Mouse (Mus musculus): Measurements from ENCODE around the gene Edf1. TPM values are rescaled to one million over a fixed set of nuclear protein-coding genes. Genes with fewer than 3 reads are reported as not detected.
A peak's percentile ranks its signal among the peaks of the same experiment; 100 is the strongest.

The Edf1 gene
- polyA plus RNA-seq, 1 experiment from 2014 or later: 330 TPM

- Histone ChIP-seq H3K4me2 (ENCODE audit: low read depth, severe bottlenecking) (no peak overlapping the region), H3K9me3 (ENCODE audit: control insufficient read depth, low read length) (no peaks in the 10 kb centered on the region), H3K36me3 (ENCODE audit: control insufficient read depth, insufficient read depth, low read length) (peaks cover 13% of the 10 kb centered on the region), H3K27ac (replicated peaks; ENCODE audit: low read depth, low read length) (no peak overlapping the region), H3K4me3 (ENCODE audit: low read depth, low read length) (no peak overlapping the region), H3K9ac (ENCODE audit: low read length) (no peak overlapping the region), H3K4me1 (ENCODE audit: control insufficient read depth, insufficient read depth, low read length) (peaks cover 13% of the 10 kb centered on the region), H3K27me3 (ENCODE audit: control insufficient read depth, insufficient read depth, low read length) (peaks cover 28% of the 10 kb centered on the region)
- no peak for ATAC-seq (ENCODE audit: insufficient number of reproducible peaks, low FRiP score, low TSS enrichment, low read depth)
- WGBS: 95% methylated on average over 6 of the region's 6 CpGs
- DNase-seq (ENCODE audit: low spot score): peak; percentile 20
Observed at GRCm38 (mm10) chr2:25583120-25583481, 25.5 kb downstream of the Edf1 start.

GRCm38 (mm10) chr2:25583571-25583970 lies 25.9 kb downstream of the Edf1 start:
- Histone ChIP-seq H3K4me1 (ENCODE audit: control insufficient read depth, insufficient read depth, low read length) (peaks cover 13% of the 10 kb centered on the region), H3K4me2 (ENCODE audit: low read depth, severe bottlenecking) (no peak overlapping the region), H3K9me3 (ENCODE audit: control insufficient read depth, low read length) (no peaks in the 10 kb centered on the region), H3K9ac (ENCODE audit: low read length) (no peak overlapping the region), H3K36me3 (ENCODE audit: control insufficient read depth, insufficient read depth, low read length) (peaks cover 13% of the 10 kb centered on the region), H3K27ac (replicated peaks; ENCODE audit: low read depth, low read length) (no peak overlapping the region), H3K4me3 (ENCODE audit: low read depth, low read length) (no peak overlapping the region), H3K27me3 (ENCODE audit: control insufficient read depth, insufficient read depth, low read length) (peaks cover 23% of the 10 kb centered on the region)
- no peak for DNase-seq (ENCODE audit: low spot score)
- WGBS: 68% methylated on average over 4 of the region's 4 CpGs
- no peak for ATAC-seq (ENCODE audit: insufficient number of reproducible peaks, low FRiP score, low TSS enrichment, low read depth)

- peaks cover 13% of the 10 kb centered on the region for H3K36me3 ChIP-seq (ENCODE audit: control insufficient read depth, insufficient read depth, low read length)
- 88% methylated on average over 3 of the region's 3 CpGs for WGBS
- H3K9me3 ChIP-seq (ENCODE audit: control insufficient read depth, low read length): no peaks in the 10 kb centered on the region
- DNase-seq (ENCODE audit: low spot score) (no peak), ATAC-seq (ENCODE audit: insufficient number of reproducible peaks, low FRiP score, low TSS enrichment, low read depth) (no peak)
- H3K27ac ChIP-seq (replicated peaks; ENCODE audit: low read depth, low read length): no peak overlapping the region
- no peak overlapping the region for H3K4me2 ChIP-seq (ENCODE audit: low read depth, severe bottlenecking)
- peaks cover 10% of the 10 kb centered on the region for H3K4me1 ChIP-seq (ENCODE audit: control insufficient read depth, insufficient read depth, low read length)
- no peak overlapping the region for H3K4me3 ChIP-seq (ENCODE audit: low read depth, low read length)
- H3K27me3 ChIP-seq (ENCODE audit: control insufficient read depth, insufficient read depth, low read length): peaks cover 17% of the 10 kb centered on the region
- no peak overlapping the region for H3K9ac ChIP-seq (ENCODE audit: low read length)
Observed at GRCm38 (mm10) chr2:25584152-25584551, 26.5 kb downstream of the Edf1 start.

GRCm38 (mm10) chr2:25584856-25585255 lies 27.2 kb downstream of the Edf1 start:
- Histone ChIP-seq H3K9ac (ENCODE audit: low read length) (no peak overlapping the region), H3K36me3 (ENCODE audit: control insufficient read depth, insufficient read depth, low read length) (peaks cover 15% of the 10 kb centered on the region), H3K4me2 (ENCODE audit: low read depth, severe bottlenecking) (no peak overlapping the region), H3K4me1 (ENCODE audit: control insufficient read depth, insufficient read depth, low read length) (peaks cover 5% of the 10 kb centered on the region; the same call in 1 of the 2 replicates), H3K27ac (replicated peaks; ENCODE audit: low read depth, low read length) (no peak overlapping the region), H3K9me3 (ENCODE audit: control insufficient read depth, low read length) (no peaks in the 10 kb centered on the region), H3K4me3 (ENCODE audit: low read depth, low read length) (no peak overlapping the region), H3K27me3 (ENCODE audit: control insufficient read depth, insufficient read depth, low read length) (peaks cover 10% of the 10 kb centered on the region)
- 90% methylated on average over 4 of the region's 4 CpGs for WGBS
- no peak for ATAC-seq (ENCODE audit: insufficient number of reproducible peaks, low FRiP score, low TSS enrichment, low read depth)
- peak; percentile 18 for DNase-seq (ENCODE audit: low spot score)

- DNase-seq (ENCODE audit: low spot score): no peak
Observed at GRCm38 (mm10) chr2:25585601-25586000, 28.0 kb downstream of the Edf1 start.

GRCm38 (mm10) chr2:25587290-25587689 lies 29.6 kb downstream of the Edf1 start:
- H3K4me1 ChIP-seq (ENCODE audit: control insufficient read depth, insufficient read depth, low read length): no peaks in the 10 kb centered on the region
- H3K27me3 ChIP-seq (ENCODE audit: control insufficient read depth, insufficient read depth, low read length): no peaks in the 10 kb centered on the region
- H3K9ac ChIP-seq (ENCODE audit: low read length): no peak overlapping the region
- no peak for ATAC-seq (ENCODE audit: insufficient number of reproducible peaks, low FRiP score, low TSS enrichment, low read depth)
- DNase-seq (ENCODE audit: low spot score): no peak
- no peaks in the 10 kb centered on the region for H3K9me3 ChIP-seq (ENCODE audit: control insufficient read depth, low read length)
- 92% methylated on average over 8 of the region's 8 CpGs for WGBS
- H3K4me3 ChIP-seq (ENCODE audit: low read depth, low read length): no peak overlapping the region
- no peak overlapping the region for H3K4me2 ChIP-seq (ENCODE audit: low read depth, severe bottlenecking)
- peaks cover 20% of the 10 kb centered on the region for H3K36me3 ChIP-seq (ENCODE audit: control insufficient read depth, insufficient read depth, low read length)
- H3K27ac ChIP-seq (replicated peaks; ENCODE audit: low read depth, low read length): no peak overlapping the region

More at GRCm38 (mm10) chr2:25585601-25586000, 28.0 kb downstream of the Edf1 start:
- peaks cover 17% of the 10 kb centered on the region for H3K36me3 ChIP-seq (ENCODE audit: control insufficient read depth, insufficient read depth, low read length)
- no peak overlapping the region for H3K27ac ChIP-seq (replicated peaks; ENCODE audit: low read depth, low read length)
- 89% methylated on average over 3 of the region's 3 CpGs for WGBS
- H3K4me1 ChIP-seq (ENCODE audit: control insufficient read depth, insufficient read depth, low read length): peaks cover 4% of the 10 kb centered on the region; the same call in 1 of the 2 replicates
- H3K9me3 ChIP-seq (ENCODE audit: control insufficient read depth, low read length): no peaks in the 10 kb centered on the region
- peaks cover 3% of the 10 kb centered on the region for H3K27me3 ChIP-seq (ENCODE audit: control insufficient read depth, insufficient read depth, low read length)
- no peak for ATAC-seq (ENCODE audit: insufficient number of reproducible peaks, low FRiP score, low TSS enrichment, low read depth)
- H3K4me2 ChIP-seq (ENCODE audit: low read depth, severe bottlenecking): no peak overlapping the region
- H3K9ac ChIP-seq (ENCODE audit: low read length): no peak overlapping the region
- H3K4me3 ChIP-seq (ENCODE audit: low read depth, low read length): no peak overlapping the region

- whole genome bisulfite sequencing: 95% methylated on average over 8 of the region's 8 CpGs
Observed at GRCm38 (mm10) chr2:25588227-25588907, 30.7 kb downstream of the Edf1 start.

GRCm38 (mm10) chr2:25591863-25592262 lies 34.2 kb downstream of the Edf1 start:
- Histone ChIP-seq H3K4me3 (ENCODE audit: low read depth, low read length) (no peak overlapping the region), H3K9me3 (ENCODE audit: control insufficient read depth, low read length) (no peaks in the 10 kb centered on the region), H3K27me3 (ENCODE audit: control insufficient read depth, insufficient read depth, low read length) (no peaks in the 10 kb centered on the region), H3K36me3 (ENCODE audit: control insufficient read depth, insufficient read depth, low read length) (peaks cover 17% of the 10 kb centered on the region), H3K4me1 (ENCODE audit: control insufficient read depth, insufficient read depth, low read length) (no peaks in the 10 kb centered on the region), H3K27ac (replicated peaks; ENCODE audit: low read depth, low read length) (no peak overlapping the region), H3K9ac (ENCODE audit: low read length) (no peak overlapping the region), H3K4me2 (ENCODE audit: low read depth, severe bottlenecking) (no peak overlapping the region)
- WGBS: 88% methylated on average over 2 of the region's 2 CpGs
- no peak for DNase-seq (ENCODE audit: low spot score)
- no peak for ATAC-seq (ENCODE audit: insufficient number of reproducible peaks, low FRiP score, low TSS enrichment, low read depth)

More at GRCm38 (mm10) chr2:25588227-25588907, 30.7 kb downstream of the Edf1 start:
- ATAC-seq (ENCODE audit: insufficient number of reproducible peaks, low FRiP score, low TSS enrichment, low read depth) (no peak), DNase-seq (ENCODE audit: low spot score) (no peak)
- no peak overlapping the region for H3K9ac ChIP-seq (ENCODE audit: low read length)
- H3K27ac ChIP-seq (replicated peaks; ENCODE audit: low read depth, low read length): no peak overlapping the region
- H3K4me1 ChIP-seq (ENCODE audit: control insufficient read depth, insufficient read depth, low read length): no peaks in the 10 kb centered on the region
- H3K9me3 ChIP-seq (ENCODE audit: control insufficient read depth, low read length): no peaks in the 10 kb centered on the region
- peaks cover 20% of the 10 kb centered on the region for H3K36me3 ChIP-seq (ENCODE audit: control insufficient read depth, insufficient read depth, low read length)
- no peak overlapping the region for H3K4me3 ChIP-seq (ENCODE audit: low read depth, low read length)
- no peak overlapping the region for H3K4me2 ChIP-seq (ENCODE audit: low read depth, severe bottlenecking)
- H3K27me3 ChIP-seq (ENCODE audit: control insufficient read depth, insufficient read depth, low read length): no peaks in the 10 kb centered on the region

All from limb, embryonic 11.5 days (tissue).